Mouse (Mus musculus) lung, embryonic 16.5 days (tissue): ENCODE data around the gene Alpk1. TPM values are rescaled to one million over a fixed set of nuclear protein-coding genes. Genes with fewer than 3 reads are reported as not detected.
A peak's percentile ranks its signal among the peaks of the same experiment; 100 is the strongest.

Source experiments
- ATAC-seq: fragments of 200-750 bp; cut with Nextera tagmentation; 2 replicates; pipeline ENCODE4 v1.8.0; 2017; ENCODE audit warnings: low read depth, mild to moderate bottlenecking, moderate library complexity
- H3K27ac ChIP-seq: fragments of 300-500 bp; sonication (generic); 2 replicates; pipeline ENCODE4 v1.5.1; 2014; ENCODE audit warnings: mild to moderate bottlenecking, control low read depth, low read length
- H3K27me3 ChIP-seq: fragments of 300-500 bp; sonication (generic); 2 replicates; pipeline ENCODE4 v1.6.1; 2014; ENCODE audit warnings: low read depth, low read length, mixed read lengths; ENCODE audit not compliant: control insufficient read depth, insufficient read depth
- H3K36me3 ChIP-seq: fragments of 300-500 bp; sonication (generic); 2 replicates; pipeline ENCODE4 v1.6.1; 2014; ENCODE audit warnings: low read length; ENCODE audit not compliant: control insufficient read depth, insufficient read depth
- H3K4me1 ChIP-seq: fragments of 300-500 bp; sonication (generic); replicated peaks from 2 replicates; pipeline ENCODE4 v1.6.1; 2014; ENCODE audit warnings: low read length, mixed read lengths; ENCODE audit not compliant: control insufficient read depth, insufficient read depth
- H3K4me2 ChIP-seq: fragments of 300-500 bp; sonication (generic); 2 replicates; pipeline ENCODE4 v1.6.1; 2014; ENCODE audit warnings: low read depth, low read length, control low read depth
- H3K4me3 ChIP-seq: fragments of 300-500 bp; sonication (generic); 2 replicates; pipeline ENCODE4 v1.5.1; 2014; ENCODE audit warnings: mild to moderate bottlenecking, low read length, control low read depth
- H3K9ac ChIP-seq: fragments of 300-500 bp; sonication (generic); 2 replicates; pipeline ENCODE4 v1.6.1; 2014; ENCODE audit warnings: low read length, control low read depth
- H3K9me3 ChIP-seq: fragments of 300-500 bp; sonication (generic); 2 replicates; pipeline ENCODE4 v1.6.1; 2016; ENCODE audit warnings: low read length; ENCODE audit not compliant: control insufficient read depth
- WGBS: fragments of 180-500 bp; shearing (Covaris S2); extraction: QIAGEN DNeasy Blood & Tissue Kit; methylation state at CpG from one replicate; pipeline ENCODE4 v1.1.7; 2014; 5-methylcytosine and 5-hydroxymethylcytosine counted together
- polyA plus RNA-seq: library from polyadenylated mRNA; unstranded; fragments of >200 nt; fragmentation: Nextera tagmentation; extraction: Ambion mirVana; gene quantifications from 2 replicates; pipeline ENCODE4 v1.2.1, GENCODE M21; 2015

Gene Alpk1
- polyA plus RNA-seq, 1 experiment from 2014 or later: 2.1 TPM

DNA sequence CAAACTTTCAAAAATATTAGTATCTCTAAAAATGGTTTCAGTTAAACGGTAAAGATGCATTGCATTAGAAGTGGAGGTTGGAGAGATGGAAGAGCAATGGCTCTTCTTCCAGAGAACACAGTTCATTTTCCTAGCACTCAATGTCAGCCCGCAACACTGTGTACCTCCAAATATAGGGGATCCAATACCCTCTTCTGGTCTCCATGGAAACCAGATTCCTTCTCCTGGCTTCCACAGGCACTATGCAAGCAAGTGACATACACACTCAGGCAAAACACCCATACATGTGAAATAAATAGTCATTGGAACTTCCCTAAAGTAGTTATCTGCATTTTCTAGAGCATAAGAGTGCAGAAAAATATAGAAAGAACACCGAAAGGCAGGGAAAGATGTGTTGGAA, 44.9 kb downstream of the Alpk1 start:
- Histone ChIP-seq H3K4me2 (no peak overlapping the region), H3K27ac (no peak overlapping the region), H3K4me3 (no peak overlapping the region), H3K9ac (no peak overlapping the region), H3K27me3 (no peaks in the 10 kb centered on the region), H3K4me1 (no peaks in the 10 kb centered on the region), H3K9me3 (no peaks in the 10 kb centered on the region), H3K36me3 (no peaks in the 10 kb centered on the region)
- no peak for ATAC-seq
- 70% methylated on average over 3 of the region's 3 CpGs for WGBS

GRCm38 (mm10) chr3:127729513-127730137, 50.7 kb downstream of the Alpk1 start:
- no peaks in the 10 kb centered on the region for H3K9me3 ChIP-seq
- H3K27me3 ChIP-seq: no peaks in the 10 kb centered on the region
- no peak overlapping the region for H3K27ac ChIP-seq
- no peaks in the 10 kb centered on the region for H3K4me1 ChIP-seq
- H3K36me3 ChIP-seq: no peaks in the 10 kb centered on the region
- no peak overlapping the region for H3K4me3 ChIP-seq
- no peak overlapping the region for H3K9ac ChIP-seq
- H3K4me2 ChIP-seq: no peak overlapping the region
- no peak for ATAC-seq
- WGBS: 77% methylated on average over 14 of the region's 14 CpGs

GRCm38 (mm10) chr3:127728851-127729512, 51.3 kb downstream of the Alpk1 start:
- ATAC-seq: no peak

DNA sequence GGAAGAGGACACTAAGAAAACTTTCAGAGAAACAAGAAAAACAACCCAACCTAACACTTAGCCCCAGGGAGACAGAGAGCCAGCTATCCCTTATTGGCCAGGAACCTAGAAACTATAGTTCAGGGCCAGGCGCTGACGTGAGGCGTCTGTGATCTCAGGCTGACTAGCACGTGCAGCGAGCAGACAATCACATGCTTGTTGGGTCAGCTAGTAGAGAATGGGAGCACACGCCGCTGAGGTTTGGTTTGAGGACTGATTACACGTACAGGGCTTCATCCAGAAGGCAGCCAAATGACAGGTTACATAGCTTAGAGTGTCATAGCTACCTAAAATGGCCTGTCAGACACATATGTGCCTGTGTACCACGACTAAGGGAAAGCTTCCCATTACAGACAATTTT, 52.3 kb downstream of the Alpk1 start:
- H3K4me2 ChIP-seq: no peak overlapping the region
- H3K36me3 ChIP-seq: no peaks in the 10 kb centered on the region
- no peak overlapping the region for H3K9ac ChIP-seq
- 71% methylated on average over 9 of the region's 9 CpGs for WGBS
- no peaks in the 10 kb centered on the region for H3K4me1 ChIP-seq
- ATAC-seq: no peak
- H3K9me3 ChIP-seq: no peaks in the 10 kb centered on the region
- no peak overlapping the region for H3K4me3 ChIP-seq
- no peak overlapping the region for H3K27ac ChIP-seq
- no peaks in the 10 kb centered on the region for H3K27me3 ChIP-seq

More at GRCm38 (mm10) chr3:127728851-127729512, 51.3 kb downstream of the Alpk1 start:
- H3K27me3 ChIP-seq: no peaks in the 10 kb centered on the region
- no peaks in the 10 kb centered on the region for H3K36me3 ChIP-seq
- H3K4me2 ChIP-seq: no peak overlapping the region
- H3K27ac ChIP-seq: no peak overlapping the region
- no peak overlapping the region for H3K9ac ChIP-seq
- no peaks in the 10 kb centered on the region for H3K9me3 ChIP-seq
- 88% methylated on average over 17 of the region's 17 CpGs for WGBS
- no peak overlapping the region for H3K4me3 ChIP-seq
- no peaks in the 10 kb centered on the region for H3K4me1 ChIP-seq

DNA sequence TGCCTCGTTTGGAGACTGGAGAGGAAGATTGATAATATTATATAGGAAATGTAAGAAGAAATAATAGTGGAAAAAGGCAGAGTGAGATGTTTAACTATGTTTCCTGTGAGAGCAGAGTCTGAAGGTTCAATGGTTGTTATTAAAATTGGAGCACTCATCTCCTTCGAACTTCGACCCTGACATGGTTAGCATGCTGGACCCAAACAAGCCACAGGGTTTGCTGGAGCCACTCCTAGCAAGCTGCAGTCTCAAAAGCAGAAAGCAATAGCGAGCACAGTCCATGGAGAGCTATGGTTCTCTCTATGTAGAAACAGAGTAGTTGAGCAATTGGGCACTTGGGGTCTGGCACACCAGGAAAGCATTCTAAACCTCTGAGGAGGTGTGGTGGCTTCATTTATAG, 59.4 kb downstream of the Alpk1 start:
- ATAC-seq: peak; percentile 36; the same call in 1 of the 2 replicates
- WGBS: 33% methylated on average over 4 of the region's 4 CpGs
- no peak overlapping the region for H3K4me2 ChIP-seq

DNA sequence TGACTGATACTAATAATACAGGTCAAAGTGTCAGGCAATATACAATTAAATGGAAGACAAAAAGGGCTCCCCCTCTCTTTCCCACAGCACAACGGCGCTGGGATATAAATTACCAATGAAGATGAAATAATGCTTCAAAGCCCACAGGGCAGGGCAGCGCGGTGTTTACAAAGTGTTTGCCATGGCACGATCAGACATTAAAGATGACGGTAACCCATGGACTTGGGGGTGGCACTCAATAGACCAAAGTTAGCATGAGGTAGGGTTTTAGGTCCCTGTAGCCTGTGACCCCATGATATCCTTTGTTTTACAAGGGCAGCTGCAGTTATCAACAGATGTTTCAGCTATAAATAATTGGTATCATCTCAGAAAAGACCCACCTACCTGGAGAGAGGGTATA, 60.3 kb downstream of the Alpk1 start:
- Histone ChIP-seq H3K36me3 (no peaks in the 10 kb centered on the region), H3K4me1 (peaks cover 28% of the 10 kb centered on the region), H3K27ac (peak overlapping the region; percentile 88; the same call in 1 of the 2 replicates), H3K27me3 (no peaks in the 10 kb centered on the region), H3K9me3 (no peaks in the 10 kb centered on the region), H3K4me2 (peak overlapping the region; percentile 29; the same call in 1 of the 2 replicates), H3K9ac (no peak overlapping the region), H3K4me3 (no peak overlapping the region)
- no peak for ATAC-seq
- 36% methylated on average over 6 of the region's 6 CpGs for WGBS

More for the DNA sequence above, 59.4 kb downstream of the Alpk1 start:
- H3K9ac ChIP-seq: no peak overlapping the region
- no peaks in the 10 kb centered on the region for H3K9me3 ChIP-seq
- no peaks in the 10 kb centered on the region for H3K36me3 ChIP-seq
- no peak overlapping the region for H3K27ac ChIP-seq
- H3K4me3 ChIP-seq: no peak overlapping the region
- peaks cover 28% of the 10 kb centered on the region for H3K4me1 ChIP-seq
- H3K27me3 ChIP-seq: no peaks in the 10 kb centered on the region

- H3K27me3 ChIP-seq: no peaks in the 10 kb centered on the region
- peak overlapping the region; percentile 29 for H3K4me2 ChIP-seq
- H3K36me3 ChIP-seq: no peaks in the 10 kb centered on the region
- ATAC-seq: peak; percentile 42; the same call in 1 of the 2 replicates
- H3K4me1 ChIP-seq: peaks cover 28% of the 10 kb centered on the region
- peak overlapping the region; percentile 88 for H3K27ac ChIP-seq
- H3K4me3 ChIP-seq: no peak overlapping the region
- 30% methylated on average over 5 of the region's 5 CpGs for WGBS
- H3K9me3 ChIP-seq: no peaks in the 10 kb centered on the region
- H3K9ac ChIP-seq: 0 out of 2 replicates have a peak overlapping the region, but pooled peaks have one; percentile 28
Observed at GRCm38 (mm10) chr3:127719601-127720000, 60.7 kb downstream of the Alpk1 start.

GRCm38 (mm10) chr3:127716759-127717158, 63.6 kb downstream of the Alpk1 start:
- Histone ChIP-seq H3K9me3 (no peaks in the 10 kb centered on the region), H3K36me3 (no peaks in the 10 kb centered on the region), H3K27me3 (no peaks in the 10 kb centered on the region), H3K4me2 (no peak overlapping the region), H3K9ac (no peak overlapping the region), H3K4me1 (peaks cover 31% of the 10 kb centered on the region), H3K4me3 (no peak overlapping the region), H3K27ac (peak overlapping the region; percentile 77)
- peak; percentile 71 for ATAC-seq
- 41% methylated on average over 2 of the region's 2 CpGs for WGBS

GRCm38 (mm10) chr3:127713112-127713511, 67.2 kb downstream of the Alpk1 start:
- Histone ChIP-seq H3K9me3 (no peaks in the 10 kb centered on the region), H3K27ac (no peak overlapping the region), H3K36me3 (no peaks in the 10 kb centered on the region), H3K27me3 (no peaks in the 10 kb centered on the region), H3K4me2 (no peak overlapping the region), H3K9ac (no peak overlapping the region), H3K4me3 (no peak overlapping the region), H3K4me1 (peaks cover 7% of the 10 kb centered on the region; the same call in 1 of the 2 replicates)
- no peak for ATAC-seq
- WGBS: 61% methylated on average over 9 of the region's 9 CpGs
